Mouse (Mus musculus) spleen, adult 10 weeks (tissue): ENCODE data around the gene Uts2b. TPM values are rescaled to one million over a fixed set of nuclear protein-coding genes. Genes with fewer than 3 reads are reported as not detected.

ENCODE experiments used
- polyA plus RNA-seq: library from polyadenylated mRNA; stranded (reverse); fragments of 350-450 nt; fragmentation: Illumina TruSeq; extraction: RNeasy Lipid Tissue Mini Kit (QIAGEN cat#74804); gene quantifications from one replicate; pipeline ENCODE4 v1.2.3, GENCODE M21; 2015; ENCODE audit warnings: low replicate concordance; ENCODE audit not compliant: insufficient read depth

The Uts2b gene
- not detected for polyA plus RNA-seq

GRCm38 (mm10) chr16:27370191-27370590 is at the start of gene Uts2b:
Gene Uts2b, minus strand, starts transcription at chr16:27370239.

GRCm38 (mm10) chr16:27388761-27389451 is 18.9 kb upstream of the Uts2b start, which contains the start of gene Ccdc50:
Gene Ccdc50, plus strand, starts transcription at chr16:27388869.

GRCm38 (mm10) chr16:27307189-27307588 is 62.9 kb downstream of the Uts2b start, which contains the start of gene Ostn:
Gene Ostn, plus strand, starts transcription at chr16:27307489.

Other genes with a start within 250 kb of the Uts2b start
- gene Ostn, start 62.8 kb downstream of the Uts2b start, polyA plus RNA-seq, result not detected
- 136 TPM for gene Ccdc50, start 18.6 kb upstream of the Uts2b start, polyA plus RNA-seq